Mouse (Mus musculus) kidney, postnatal 4 days (tissue): ENCODE measurements around the gene Bcl7a.
A peak's percentile ranks its signal among the peaks of the same experiment; 100 is the strongest.

Source experiments
- DNase-seq, 2 experiments: peaks; one replicate each; pipeline ENCODE4 v3.0.0; 2021; ENCODE audit warnings: mixed read lengths in 2 of 2

The Bcl7a gene

DNA sequence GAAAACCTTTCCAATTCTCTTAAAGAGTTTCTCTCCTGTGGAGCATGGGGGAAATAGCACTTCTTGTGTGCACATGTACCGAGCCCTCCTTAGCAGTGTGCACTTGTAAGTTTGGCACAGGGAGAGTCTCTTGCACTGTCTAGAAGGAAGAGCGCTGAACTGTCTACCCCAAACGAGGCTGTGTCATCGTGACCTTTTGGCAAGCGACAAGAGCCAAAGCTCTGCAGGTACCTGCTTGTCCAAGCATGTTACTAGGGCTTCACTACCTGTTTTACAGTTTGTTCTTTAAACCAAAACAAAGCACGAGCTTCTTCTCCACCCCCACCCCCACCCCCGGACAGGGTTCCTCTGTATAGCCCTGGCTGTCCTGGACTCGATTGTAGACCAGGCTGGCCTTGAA lies 15.9 kb upstream of the Bcl7a start:
- no peak for DNase-seq

DNA sequence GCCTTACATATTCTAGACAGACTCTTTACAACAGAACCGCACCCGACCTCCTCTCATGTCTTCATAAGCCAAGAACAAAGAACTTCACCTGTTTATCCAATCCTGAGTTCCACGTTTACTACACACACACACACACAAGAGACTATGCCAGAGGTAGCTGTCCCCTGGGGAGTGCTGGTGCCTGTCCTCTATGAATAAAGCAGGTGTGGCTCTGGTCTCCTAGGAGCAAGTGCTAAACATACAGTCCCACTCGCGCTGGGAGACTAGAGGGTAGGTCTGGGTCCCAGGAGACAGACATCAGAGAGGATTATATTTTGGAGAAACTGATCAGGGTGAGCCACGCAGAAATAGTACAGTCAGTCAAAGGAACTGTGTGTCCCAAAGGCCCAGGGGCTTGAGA lies 10.1 kb upstream of the Bcl7a start:
- no peak for DNase-seq

- DNase-seq = no peak
Observed at GRCm38 (mm10) chr5:123336205-123336961, 7.3 kb upstream of the Bcl7a start.

- DNase-seq = no peak
Observed at GRCm38 (mm10) chr5:123338463-123338862, 5.2 kb upstream of the Bcl7a start.

DNA sequence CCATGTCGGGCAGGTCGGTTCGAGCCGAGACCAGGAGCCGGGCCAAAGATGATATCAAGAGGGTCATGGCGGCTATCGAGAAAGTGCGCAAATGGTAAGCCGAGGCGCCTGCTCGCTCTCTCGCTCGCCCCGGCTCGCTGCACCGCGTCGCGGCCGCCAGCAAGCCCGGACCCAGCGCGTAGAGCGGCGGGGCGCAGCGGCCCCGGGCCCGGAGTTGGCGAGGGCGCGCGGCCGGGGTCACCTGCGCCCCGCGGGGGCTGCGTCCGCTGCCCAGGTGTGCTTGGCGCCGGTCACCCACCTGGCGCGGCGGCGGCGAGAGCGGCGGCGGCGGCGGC lies 961 bp downstream of the Bcl7a start:
- DNase-seq = no peak

GRCm38 (mm10) chr5:123344963-123345852 lies 1.6 kb downstream of the Bcl7a start:
- peak; percentile 72 to 81 for DNase-seq

DNA sequence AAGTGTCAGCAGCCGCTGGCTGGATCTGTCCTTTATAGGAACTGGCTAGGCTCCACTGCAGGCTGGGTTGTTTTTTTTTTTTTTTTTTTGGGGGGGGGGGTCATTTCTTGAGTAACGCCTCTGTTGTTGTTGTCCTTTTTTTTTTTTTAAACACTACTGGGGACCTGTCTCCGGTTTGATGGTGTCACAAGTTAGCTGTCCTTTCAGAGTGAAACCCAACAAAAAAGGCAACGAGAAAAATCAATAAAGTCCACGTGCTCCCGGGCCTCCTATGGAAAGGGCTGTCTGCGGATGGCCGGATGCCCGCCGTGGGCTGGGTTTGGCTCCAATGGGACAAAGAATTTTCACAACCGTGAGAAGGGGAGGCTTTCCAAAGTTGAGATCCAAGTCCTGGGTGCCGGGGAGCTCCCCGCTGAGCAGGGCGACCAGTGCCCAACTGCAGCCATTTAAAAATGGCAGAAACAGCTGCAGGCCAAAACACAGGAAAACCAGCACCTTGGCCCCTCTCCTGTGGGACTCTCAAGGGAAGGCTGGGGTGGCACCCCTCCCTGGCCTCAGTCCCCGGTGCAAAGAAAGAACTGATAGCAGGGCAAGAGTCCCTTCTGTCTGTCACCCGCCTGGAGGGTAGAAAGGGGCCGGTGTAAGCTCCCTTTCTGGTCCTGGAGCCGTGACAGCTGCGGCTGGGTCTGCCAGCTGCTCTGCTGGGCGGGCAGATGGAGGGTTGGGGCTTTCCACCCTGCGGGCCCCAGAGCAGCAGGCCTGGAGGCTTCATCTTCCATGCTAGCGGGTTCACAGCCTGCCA lies 2.4 kb downstream of the Bcl7a start:
- DNase-seq = peak; percentile 77 to 84

GRCm38 (mm10) chr5:123346701-123347270 lies 3.2 kb downstream of the Bcl7a start:
- DNase-seq = peak; percentile 65 to 77

- DNase-seq = peak in 1 of 2 experiments; percentile 28
Observed at GRCm38 (mm10) chr5:123347985-123348384, 4.4 kb downstream of the Bcl7a start.

DNA sequence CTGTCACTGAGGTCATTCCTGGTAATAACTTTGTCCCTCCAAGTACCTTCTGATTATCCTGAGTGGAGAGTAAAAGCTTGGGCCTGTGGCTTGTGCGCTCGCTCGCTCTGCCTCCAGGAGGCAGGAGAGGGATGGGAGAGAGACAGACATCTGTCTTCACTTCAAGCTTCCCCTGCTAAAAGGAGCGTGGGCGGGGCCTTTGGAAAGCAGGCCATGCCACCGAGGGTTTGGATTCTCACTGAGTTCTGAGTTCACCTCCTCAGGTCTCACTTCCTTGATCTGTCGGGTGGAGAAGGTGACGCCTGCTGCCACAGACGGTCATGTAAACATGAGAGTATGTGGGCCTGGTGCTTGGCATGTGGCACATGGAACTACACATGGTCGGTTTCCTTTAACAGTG lies 6.8 kb downstream of the Bcl7a start:
- DNase-seq = peak; percentile 66 to 75

- DNase-seq = peak; percentile 50 to 66
Observed at GRCm38 (mm10) chr5:123355918-123356317, 12.3 kb downstream of the Bcl7a start.

DNA sequence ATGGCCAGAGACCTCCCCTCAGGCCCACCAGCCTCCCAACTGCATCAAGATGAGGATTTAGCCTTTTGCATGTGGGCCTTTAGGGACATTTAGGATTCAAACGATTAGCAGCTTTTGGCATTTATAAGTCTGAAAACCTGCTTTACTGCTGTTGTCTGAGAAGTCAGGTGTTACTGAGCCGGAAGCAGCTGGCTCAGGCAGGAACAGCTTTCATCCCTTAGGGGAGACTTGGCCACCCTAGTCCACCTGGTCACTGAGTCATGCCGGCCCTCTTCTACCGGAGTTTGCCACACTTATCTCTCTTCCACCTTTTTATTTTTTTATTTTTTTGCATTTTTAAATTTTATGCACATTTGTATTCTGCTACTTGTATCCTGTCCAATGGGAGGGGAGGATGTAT lies 13.6 kb downstream of the Bcl7a start:
- DNase-seq = no peak

DNA sequence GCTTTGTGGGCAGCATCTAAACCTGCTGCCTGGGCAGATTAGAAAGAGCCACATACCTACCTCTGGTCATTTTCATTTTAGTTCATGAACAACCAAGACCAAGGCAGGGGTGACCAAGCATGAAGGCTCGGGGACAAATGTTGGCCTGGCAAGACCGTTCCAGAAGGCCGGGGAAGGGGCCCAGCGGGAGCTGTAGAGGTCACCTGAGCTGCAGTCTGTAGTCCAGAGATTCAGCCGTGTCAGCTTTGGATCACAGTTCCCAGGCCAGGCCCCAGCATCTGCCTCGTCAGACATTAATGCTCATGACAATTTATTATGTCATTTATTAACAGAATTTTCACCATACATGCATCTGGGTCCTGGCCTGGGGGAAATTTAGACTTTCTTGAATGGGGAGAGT lies 15.8 kb downstream of the Bcl7a start:
- peak; percentile 73 to 85 for DNase-seq

- DNase-seq = no peak
Observed at GRCm38 (mm10) chr5:123362911-123363310, 19.3 kb downstream of the Bcl7a start.

- peak in 1 of 2 experiments; percentile 47 for DNase-seq
Observed at GRCm38 (mm10) chr5:123364302-123364971, 20.8 kb downstream of the Bcl7a start.

GRCm38 (mm10) chr5:123368869-123369488 lies 25.3 kb downstream of the Bcl7a start:
- peak; percentile 65 to 73 for DNase-seq

GRCm38 (mm10) chr5:123370049-123370448 lies 26.4 kb downstream of the Bcl7a start:
- DNase-seq = no peak

DNA sequence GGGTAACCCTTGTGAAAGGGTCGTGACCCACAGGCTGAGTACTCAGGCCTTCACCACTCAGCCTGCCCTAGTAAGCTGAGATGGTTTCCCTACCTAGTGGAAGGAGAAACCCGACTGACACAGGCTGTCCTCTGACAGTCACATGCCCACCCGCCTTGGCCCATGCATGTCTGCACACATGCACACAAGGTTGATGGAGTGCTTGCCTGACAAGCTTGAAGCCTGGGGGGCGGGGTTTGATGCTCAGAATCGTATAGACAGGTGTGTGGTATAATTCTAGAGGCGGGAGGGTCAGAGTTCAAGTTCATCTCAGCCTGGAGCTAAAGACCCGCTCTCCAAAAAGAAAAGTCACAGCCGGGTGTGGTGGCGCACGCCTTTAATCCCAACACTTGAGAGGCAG lies 31.6 kb downstream of the Bcl7a start:
- no peak for DNase-seq

GRCm38 (mm10) chr5:123375793-123376452 lies 32.3 kb downstream of the Bcl7a start:
- DNase-seq = no peak

GRCm38 (mm10) chr5:123376569-123376968 lies 32.9 kb downstream of the Bcl7a start:
- peak; percentile 83 to 89 for DNase-seq
